Mouse (Mus musculus) cerebellum, adult 2 months (tissue): Measurements from ENCODE around the gene Srp54c.
"Not testable (repeated sequence)": the region's sequence is repeated elsewhere in the genome, so short reads cannot be mapped to it uniquely, and the experiment has no call there.

Experiments used
- CTCF ChIP-seq: fragments of 200-500 bp; IDR thresholded peaks from 2 replicates; pipeline ENCODE4 v1.5.1; 2011; ENCODE audit warnings: low read depth, mild to moderate bottlenecking, control low read depth, low read length, moderate library complexity, borderline replicate concordance; ENCODE audit not compliant: insufficient read depth
- POLR2A ChIP-seq: fragments of 200-500 bp; IDR thresholded peaks from 2 replicates; pipeline ENCODE4 v1.6.1; 2011; ENCODE audit warnings: low read length, control low read depth, borderline replicate concordance; ENCODE audit not compliant: insufficient read depth

DNA sequence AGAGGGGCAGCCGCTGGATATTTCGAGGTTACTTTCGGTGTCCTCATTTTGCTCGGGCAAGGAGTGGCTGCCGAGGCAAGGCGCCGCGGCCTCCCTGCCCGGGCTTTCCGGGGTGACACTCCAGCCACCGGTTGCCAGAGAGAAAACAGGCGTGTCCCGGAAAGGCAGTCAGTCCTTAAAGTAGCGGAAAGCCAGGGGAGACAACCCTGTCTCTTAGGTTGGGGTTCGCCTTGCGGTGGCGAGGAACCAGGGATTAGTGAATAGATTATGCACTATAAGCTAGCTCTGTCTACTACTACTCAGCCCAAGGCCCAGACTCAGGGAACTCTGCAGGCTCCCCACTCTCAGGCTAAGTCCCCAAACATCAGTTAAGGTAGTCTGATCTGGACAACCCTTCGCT is 30.2 kb upstream of the Srp54c start:
- not testable (repeated sequence) for TF ChIP-seq CTCF, POLR2A
